Mouse (Mus musculus) thymus, adult 2 months (tissue): ENCODE results near the gene Cdh5.

ENCODE experiments used
- CTCF ChIP-seq: fragments of 200-500 bp; IDR thresholded peaks from 2 replicates; pipeline ENCODE4 v1.5.1; 2012; ENCODE audit warnings: mild to moderate bottlenecking, control low read depth, low read length, moderate library complexity, borderline replicate concordance; ENCODE audit not compliant: control insufficient read depth, poor library complexity, insufficient read depth; ENCODE audit errors: extremely low read depth
- POLR2A ChIP-seq: fragments of 200-500 bp; IDR thresholded peaks from 2 replicates; pipeline ENCODE4 v1.6.1; 2012; ENCODE audit warnings: mild to moderate bottlenecking, low read length, control low read depth, moderate library complexity; ENCODE audit not compliant: control insufficient read depth, poor library complexity, insufficient read depth; ENCODE audit errors: extremely low read depth

DNA sequence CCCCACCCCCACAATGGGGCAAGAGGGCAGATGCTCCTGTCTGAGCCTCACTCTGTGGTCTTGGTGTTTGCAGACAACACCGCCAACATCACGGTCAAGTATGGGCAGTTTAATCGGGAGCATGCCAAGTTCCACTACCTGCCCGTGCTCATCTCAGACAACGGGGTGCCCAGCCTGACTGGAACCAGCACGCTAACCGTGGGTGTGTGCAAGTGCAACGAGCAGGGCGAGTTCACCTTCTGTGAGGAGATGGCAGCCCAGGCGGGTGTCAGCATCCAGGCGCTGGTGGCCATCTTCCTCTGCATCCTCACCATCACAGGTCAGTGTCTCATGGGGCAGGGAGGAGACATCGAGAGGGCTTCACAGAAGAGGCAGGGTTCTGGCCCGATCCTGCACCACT is 39.2 kb downstream of the Cdh5 start:
- TF ChIP-seq POLR2A: no peak
- TF ChIP-seq CTCF: no peak
